Mouse (Mus musculus) layer of hippocampus, adult 11-12 months (tissue): Measurements from ENCODE around the gene Wdr31.

Source experiments
- DNase-seq: peaks from one replicate; pipeline ENCODE4 v3.0.0; 2022; ENCODE audit warnings: low spot score

The Wdr31 gene

GRCm38 (mm10) chr4:62439793-62440192, 30.9 kb downstream of the Wdr31 start:
- no peak for DNase-seq

DNA sequence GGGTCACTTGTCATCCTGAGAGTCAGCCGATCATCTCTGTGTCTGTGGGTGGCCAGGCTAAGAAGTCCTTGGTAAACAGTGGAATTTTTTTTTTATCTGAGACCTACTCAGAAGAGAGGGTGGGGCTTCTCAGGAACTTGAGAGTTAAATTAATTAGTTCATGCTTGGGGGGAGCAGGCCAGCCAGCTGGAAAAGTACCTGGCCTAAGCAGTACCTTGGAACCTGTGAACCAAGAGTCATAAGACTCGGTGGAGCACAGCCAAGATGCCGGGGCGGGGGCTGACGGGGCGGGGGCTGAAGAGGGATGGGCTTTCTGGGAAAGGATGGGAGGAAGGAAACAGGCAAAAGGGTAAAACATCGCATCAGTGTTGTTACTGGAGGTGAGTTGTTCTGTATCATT, 32.8 kb downstream of the Wdr31 start:
- DNase-seq = no peak

DNA sequence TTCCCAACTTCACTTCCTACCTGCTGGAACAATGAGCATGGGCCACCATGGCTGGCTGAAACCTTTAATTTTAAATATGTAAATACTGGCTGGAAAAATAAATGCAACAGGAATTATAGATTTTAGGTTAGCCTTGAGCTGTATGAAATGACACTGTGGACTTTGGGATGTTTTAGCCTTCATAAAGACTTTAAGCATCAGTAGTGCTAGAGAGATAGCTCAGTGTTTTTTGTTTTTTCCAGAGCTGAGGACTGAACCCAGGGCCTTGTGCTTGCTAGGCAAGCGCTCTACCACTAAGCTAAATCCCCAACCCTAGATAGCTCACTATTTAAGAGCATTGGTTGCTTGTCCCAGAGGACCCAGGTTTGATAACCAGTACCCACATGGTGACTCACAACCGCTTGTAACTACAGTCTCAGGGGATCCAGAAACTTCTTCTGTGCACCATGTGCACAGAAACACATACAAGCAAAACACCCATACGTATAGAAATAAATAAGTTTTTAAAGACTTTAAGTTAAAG, 33.4 kb downstream of the Wdr31 start:
- no peak for DNase-seq

DNA sequence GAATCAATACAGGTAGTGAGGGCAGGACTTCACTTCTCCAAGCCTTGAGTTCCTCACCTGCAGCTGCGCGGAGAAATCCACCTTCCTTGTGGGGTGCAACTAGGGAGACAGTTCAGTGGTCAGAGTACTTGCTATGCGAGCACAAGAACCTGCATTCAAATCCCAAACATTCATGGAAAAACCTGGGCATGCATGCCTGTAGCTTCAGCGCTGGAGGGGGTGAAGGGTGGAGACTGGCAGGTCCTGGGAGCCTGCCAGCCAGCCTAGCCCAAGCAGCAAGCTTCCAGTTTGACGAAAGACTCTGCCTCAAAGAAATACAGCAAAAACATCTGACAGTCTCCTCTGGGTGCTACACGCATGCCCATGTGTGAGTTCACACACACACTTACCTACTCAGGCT, 35.6 kb downstream of the Wdr31 start, which contains the start of gene Rnf183:
TSS of gene Rnf183 (minus strand) at position 172 of the 400 bp plus-strand sequence.
- DNase-seq = no peak

GRCm38 (mm10) chr4:62433939-62434870, 36.5 kb downstream of the Wdr31 start:
- no peak for DNase-seq

DNA sequence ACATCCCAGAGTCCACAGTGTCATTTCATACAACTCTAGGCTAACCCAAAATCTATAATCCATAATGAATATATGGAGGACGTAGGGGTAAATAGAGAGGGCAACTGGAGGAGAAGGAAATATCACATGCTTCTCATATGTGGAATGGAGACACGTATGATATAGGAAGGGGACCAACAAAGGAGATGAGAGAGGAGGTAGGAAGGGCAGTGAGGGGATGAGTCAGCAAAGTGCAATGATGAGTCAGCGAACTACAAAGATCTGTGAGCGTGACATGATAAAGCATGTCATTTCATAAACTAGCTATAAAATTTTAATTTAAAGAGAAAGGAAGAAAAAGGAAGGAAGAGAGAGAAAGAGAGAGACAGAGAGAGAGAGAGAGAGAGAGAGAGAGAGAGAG, 39.2 kb downstream of the Wdr31 start:
- DNase-seq = no peak

DNA sequence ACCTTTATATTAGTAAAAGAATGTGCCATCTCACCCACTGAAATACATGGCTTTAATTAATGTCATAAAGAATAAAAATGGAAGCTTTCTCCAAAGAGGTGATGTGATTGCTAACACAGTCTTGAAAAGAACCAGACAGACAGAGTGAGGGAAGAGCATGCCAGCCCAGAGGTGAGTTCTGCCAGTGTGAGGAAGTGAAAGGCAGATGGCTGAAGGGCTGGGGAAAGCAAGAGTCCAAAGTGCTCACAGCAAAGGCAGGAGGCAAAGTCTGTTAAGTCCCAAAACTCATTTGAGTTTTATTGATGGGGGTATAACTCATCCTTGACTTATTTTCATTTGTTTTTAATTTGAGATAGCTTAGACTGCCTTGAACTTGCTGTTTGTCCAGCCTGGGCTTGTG, 40.0 kb downstream of the Wdr31 start:
- no peak for DNase-seq

DNA sequence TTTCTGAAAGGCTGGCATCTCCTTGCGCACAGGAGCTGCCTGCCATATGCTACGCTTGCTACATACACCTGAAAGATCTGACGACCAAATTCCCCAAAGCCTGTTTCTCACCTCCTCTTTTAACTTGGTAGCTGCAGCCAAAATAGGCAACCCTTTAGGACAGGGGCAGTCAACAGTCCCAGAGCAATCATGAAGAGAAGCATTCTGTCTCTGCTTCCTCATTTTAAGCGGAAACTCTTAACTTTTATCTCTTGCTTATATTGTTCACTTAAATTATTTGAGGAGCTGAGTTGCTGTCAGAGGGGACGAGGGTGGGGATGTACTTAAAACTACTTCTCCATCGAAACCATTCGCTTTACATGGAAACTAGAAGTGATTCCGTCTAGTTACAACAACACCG, 41.1 kb downstream of the Wdr31 start:
- DNase-seq = no peak

DNA sequence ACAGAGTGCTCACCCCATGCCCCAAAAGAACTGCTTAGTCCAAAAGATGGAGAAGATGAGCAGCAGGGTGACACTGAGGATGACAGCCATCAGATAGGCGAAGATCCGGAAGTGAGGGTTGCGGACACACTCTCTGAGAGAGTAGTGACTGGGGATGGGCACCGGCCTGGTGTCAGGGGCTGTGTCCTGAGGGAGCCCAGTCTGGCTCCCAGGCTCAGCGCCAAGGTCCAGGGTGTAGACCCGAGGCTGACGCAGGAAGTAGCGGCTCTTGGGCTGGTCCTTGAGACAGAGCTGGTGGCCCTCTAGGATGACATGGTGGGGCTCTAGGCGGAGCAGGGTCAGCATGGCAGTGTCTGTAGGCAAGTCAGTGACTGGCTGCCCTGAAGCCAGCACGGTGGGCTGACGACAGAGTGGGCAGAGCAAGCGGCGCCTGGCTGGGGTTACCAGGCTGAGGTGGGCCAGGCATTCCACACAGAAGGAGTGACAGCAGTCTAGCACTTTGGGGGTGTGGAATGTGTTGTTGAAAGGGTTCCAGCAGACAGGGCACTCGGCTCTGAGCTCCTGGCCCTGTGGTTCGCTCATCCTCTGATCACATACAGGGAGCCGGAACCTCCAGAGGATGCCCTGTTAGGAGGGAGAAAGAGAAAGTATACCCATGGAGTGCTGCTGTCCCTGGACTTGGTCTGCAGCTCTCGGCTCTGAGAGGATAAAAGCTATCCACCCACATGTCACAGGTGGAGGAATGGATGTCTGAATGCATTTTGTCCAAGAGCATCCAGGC, 42.5 kb downstream of the Wdr31 start:
- no peak for DNase-seq

GRCm38 (mm10) chr4:62425891-62426290, 44.8 kb downstream of the Wdr31 start:
- DNase-seq = no peak

GRCm38 (mm10) chr4:62419091-62419490, 51.6 kb downstream of the Wdr31 start:
- DNase-seq = no peak

DNA sequence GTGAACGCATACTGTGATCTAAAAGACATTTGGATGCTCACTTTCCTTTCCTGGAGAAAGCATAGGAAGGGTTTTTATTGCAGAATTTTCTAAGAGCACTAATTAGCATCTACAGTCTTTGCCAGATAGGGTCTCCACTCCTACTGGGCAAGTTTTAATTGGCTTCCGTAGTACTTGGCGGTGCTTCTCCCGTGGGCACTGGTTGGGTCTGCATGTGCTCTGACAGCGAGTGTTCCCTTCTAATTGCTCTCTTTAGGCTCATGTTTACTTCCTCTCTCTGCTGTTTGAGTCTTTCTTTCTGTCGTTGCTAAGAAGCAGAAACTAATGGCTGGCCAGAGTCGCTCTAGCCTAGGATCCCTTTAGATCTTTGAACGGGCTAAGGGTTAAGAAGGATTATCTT, 52.2 kb downstream of the Wdr31 start:
- peak; percentile 23 for DNase-seq

GRCm38 (mm10) chr4:62411606-62412005, 59.1 kb downstream of the Wdr31 start:
- no peak for DNase-seq

DNA sequence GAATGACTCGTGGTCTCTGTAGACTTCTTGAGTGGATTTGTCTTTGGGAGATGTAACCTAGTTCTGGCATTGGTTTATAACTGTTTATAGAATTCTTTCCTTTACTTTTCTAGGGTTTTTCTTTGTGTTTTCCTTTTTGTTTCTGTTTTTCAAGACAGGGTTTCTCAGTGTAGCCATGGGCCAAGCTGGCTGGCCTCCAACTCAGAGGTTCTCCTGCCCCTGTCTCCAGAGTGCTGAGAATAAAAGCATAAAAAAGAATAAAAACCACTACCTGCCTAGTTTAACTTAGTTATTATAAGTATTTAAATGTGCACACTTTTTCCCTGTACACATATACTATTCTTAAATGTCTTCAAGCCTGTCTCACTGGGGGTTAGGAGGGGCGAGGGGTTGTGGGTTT, 60.4 kb downstream of the Wdr31 start:
- no peak for DNase-seq

- no peak for DNase-seq
Measured at GRCm38 (mm10) chr4:62409615-62410014, 61.1 kb downstream of the Wdr31 start.

GRCm38 (mm10) chr4:62408601-62409282, 62.0 kb downstream of the Wdr31 start, which contains the start of the genes Cdc26 and Prpf4:
Gene Cdc26 (minus strand): TSS chr4:62408642.
Gene Prpf4 (plus strand): TSS chr4:62408797.
- peak; percentile 99 for DNase-seq

GRCm38 (mm10) chr4:62407730-62408582, 62.7 kb downstream of the Wdr31 start:
- peak; percentile 60 for DNase-seq

DNA sequence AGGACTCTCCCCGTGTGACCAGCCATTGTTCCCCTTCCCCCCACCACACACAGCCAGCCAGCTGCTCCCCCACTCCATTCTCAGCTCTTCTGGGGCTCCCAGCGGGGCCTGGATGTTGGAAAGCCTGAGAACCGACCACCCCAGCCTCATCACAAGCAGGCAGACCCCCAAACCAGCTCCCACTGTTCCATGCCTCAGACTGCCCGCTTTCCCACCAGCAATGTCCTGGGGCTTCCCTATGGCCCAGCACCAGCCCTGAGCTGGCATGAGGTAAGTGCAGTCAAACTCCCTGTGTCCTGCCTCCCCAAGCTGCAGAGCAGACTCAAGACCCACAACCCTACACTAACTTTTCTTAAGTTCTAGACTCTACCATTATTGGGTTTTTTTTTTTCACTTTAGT, 64.6 kb downstream of the Wdr31 start:
- no peak for DNase-seq

- DNase-seq = peak; percentile 24
Measured at GRCm38 (mm10) chr4:62398956-62399355, 71.7 kb downstream of the Wdr31 start.
